Mouse (Mus musculus): ENCODE results near the gene Nr3c2. TPM values are rescaled to one million over a fixed set of nuclear protein-coding genes. Genes with fewer than 3 reads are reported as not detected.

Gene Nr3c2
- polyA plus RNA-seq (2014; fragmentation: Nextera tagmentation; extraction: Ambion mirVana): 1.4 and 1.8 TPM in 2 replicates

DNA sequence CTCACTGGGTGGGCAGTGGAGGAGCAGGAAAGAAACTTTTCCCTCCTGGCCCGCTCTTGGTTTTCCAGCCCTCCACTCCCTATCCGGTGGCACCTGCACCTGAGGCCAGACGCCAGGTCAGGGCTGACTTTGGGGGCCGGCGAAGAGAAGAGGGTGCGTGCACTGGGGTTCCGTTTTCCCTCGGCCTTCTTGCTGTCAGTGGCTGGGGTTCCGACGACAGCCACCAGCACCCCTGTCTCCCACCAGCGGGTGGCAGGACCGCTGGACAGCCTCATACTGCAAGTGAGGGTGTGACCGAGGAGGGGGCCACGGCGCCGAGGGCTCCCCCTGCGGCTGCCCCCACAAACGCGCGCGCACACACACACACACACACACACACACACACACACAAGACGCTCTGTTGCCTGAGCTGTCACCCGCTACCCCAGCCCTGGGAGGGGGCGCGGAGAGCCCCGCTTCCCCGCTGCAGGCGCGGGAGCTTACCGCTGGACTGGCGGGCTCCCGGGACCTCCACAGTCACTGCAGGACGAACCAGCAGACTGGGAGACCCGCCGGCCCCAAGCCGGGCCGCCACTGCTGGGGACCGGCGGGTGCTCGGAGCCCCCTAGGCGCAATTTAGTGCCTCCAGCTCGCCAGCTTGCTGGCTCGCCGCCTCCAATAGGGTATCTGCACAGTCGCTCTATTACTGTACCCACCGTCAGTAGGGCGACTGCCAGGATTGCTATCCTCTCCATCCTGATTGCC is at the start of gene Nr3c2:
Gene Nr3c2 (plus strand): TSS at position 32 of the 744 bp plus-strand sequence.
- Histone ChIP-seq H3K4me2 (ENCODE audit: low read length) (peak within 1 kb of the TSS; percentile 100), H3K27me3 (replicated peaks; ENCODE audit: control insufficient read depth, insufficient read depth, low read length) (peaks cover 25% of the 10 kb centered on the region), H3K4me1 (ENCODE audit: control insufficient read depth, insufficient read depth, low read length) (peaks cover 2% of the 10 kb centered on the region; the same call in 1 of the 2 replicates), H3K36me3 (ENCODE audit: control insufficient read depth, insufficient read depth, low read length) (no peaks in the 10 kb centered on the region), H3K27ac (ENCODE audit: low read depth, low read length) (no peak within 1 kb of the TSS), H3K9me3 (replicated peaks; ENCODE audit: control insufficient read depth, low read length) (no peaks in the 10 kb centered on the region), H3K4me3 (ENCODE audit: low read depth, low read length) (peak within 1 kb of the TSS; percentile 67), H3K9ac (ENCODE audit: low read length) (peak within 1 kb of the TSS; percentile 55)
- ATAC-seq (peak; percentile 6), DNase-seq (ENCODE audit: low spot score) (peak; percentile 58)
- 0% methylated on average over 25 of the region's 47 CpGs for WGBS

DNA sequence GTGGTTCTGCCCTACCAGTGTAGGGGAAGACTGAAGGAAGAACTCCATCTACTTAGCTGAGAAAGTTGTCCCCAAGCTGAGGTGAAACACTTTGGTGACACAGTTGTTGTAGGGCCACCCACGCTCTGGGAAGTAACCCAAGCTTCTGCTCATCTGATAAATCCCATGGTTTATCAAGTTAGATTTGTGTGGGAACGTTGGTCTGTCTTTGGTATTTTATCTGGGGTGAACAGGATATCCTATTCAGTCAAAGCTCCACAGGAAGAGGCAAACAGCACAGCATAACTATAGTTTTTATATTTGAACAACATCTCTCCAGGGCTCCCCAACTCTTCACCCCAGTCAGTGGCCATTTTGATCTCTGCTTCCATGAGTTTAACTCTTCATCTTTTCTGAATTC is 40.7 kb upstream of the Nr3c2 start:
- H3K9ac ChIP-seq (ENCODE audit: low read length): no peak overlapping the region
- ATAC-seq (no peak), DNase-seq (ENCODE audit: low spot score) (no peak)
- 78% methylated on average over 2 of the region's 2 CpGs for WGBS
- H3K36me3 ChIP-seq (ENCODE audit: control insufficient read depth, insufficient read depth, low read length): no peaks in the 10 kb centered on the region
- H3K4me2 ChIP-seq (ENCODE audit: low read length): no peak overlapping the region
- H3K4me3 ChIP-seq (ENCODE audit: low read depth, low read length): no peak overlapping the region
- H3K4me1 ChIP-seq (ENCODE audit: control insufficient read depth, insufficient read depth, low read length): no peaks in the 10 kb centered on the region
- H3K27me3 ChIP-seq (replicated peaks; ENCODE audit: control insufficient read depth, insufficient read depth, low read length): no peaks in the 10 kb centered on the region
- H3K27ac ChIP-seq (ENCODE audit: low read depth, low read length): no peak overlapping the region
- H3K9me3 ChIP-seq (replicated peaks; ENCODE audit: control insufficient read depth, low read length): no peaks in the 10 kb centered on the region

DNA sequence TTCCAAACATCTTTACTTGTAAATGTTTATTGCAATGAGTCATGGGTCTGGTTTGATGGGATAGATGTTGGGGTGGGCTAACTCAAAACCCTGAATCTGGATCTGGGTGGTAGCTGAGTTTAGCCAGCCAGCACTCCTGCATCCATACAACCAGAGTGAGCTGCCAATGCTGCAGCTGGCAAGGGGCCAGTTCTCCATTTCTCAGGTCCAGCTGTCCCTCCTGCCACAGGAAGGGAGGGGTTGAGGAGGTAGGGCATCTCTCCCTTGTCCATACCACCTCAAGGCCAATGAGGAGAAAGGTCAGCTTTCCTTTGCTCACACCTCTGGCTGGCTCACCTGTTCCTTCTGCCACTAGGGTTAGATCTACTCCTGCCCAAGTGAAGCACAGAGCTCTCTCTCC is 39.5 kb upstream of the Nr3c2 start:
- Histone ChIP-seq H3K9me3 (replicated peaks; ENCODE audit: control insufficient read depth, low read length) (no peaks in the 10 kb centered on the region), H3K36me3 (ENCODE audit: control insufficient read depth, insufficient read depth, low read length) (no peaks in the 10 kb centered on the region), H3K9ac (ENCODE audit: low read length) (no peak overlapping the region), H3K4me3 (ENCODE audit: low read depth, low read length) (no peak overlapping the region), H3K4me2 (ENCODE audit: low read length) (no peak overlapping the region), H3K27ac (ENCODE audit: low read depth, low read length) (no peak overlapping the region), H3K27me3 (replicated peaks; ENCODE audit: control insufficient read depth, insufficient read depth, low read length) (no peaks in the 10 kb centered on the region), H3K4me1 (ENCODE audit: control insufficient read depth, insufficient read depth, low read length) (no peaks in the 10 kb centered on the region)
- DNase-seq (ENCODE audit: low spot score): no peak
- no peak for ATAC-seq

DNA sequence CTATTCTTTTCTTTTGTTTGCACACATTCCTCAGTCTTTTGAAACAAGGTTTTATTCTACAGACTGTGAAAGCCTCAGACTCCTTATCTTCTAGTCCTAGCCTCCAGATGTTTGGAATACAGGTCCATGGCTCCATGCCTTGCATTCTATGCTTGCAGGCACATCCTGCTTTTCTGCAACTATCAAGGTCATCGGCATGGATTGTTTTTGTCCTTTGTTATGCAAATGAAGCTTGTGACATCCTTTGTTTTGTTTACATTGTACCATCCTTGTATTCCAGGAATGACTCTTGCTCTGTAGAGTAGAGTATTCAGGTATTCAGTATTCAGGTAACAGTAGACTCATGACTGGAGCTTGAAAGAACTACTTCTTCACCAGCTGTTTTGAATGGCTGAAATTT is 36.2 kb upstream of the Nr3c2 start:
- Histone ChIP-seq H3K4me2 (ENCODE audit: low read length) (no peak overlapping the region), H3K4me3 (ENCODE audit: low read depth, low read length) (no peak overlapping the region), H3K9ac (ENCODE audit: low read length) (no peak overlapping the region), H3K4me1 (ENCODE audit: control insufficient read depth, insufficient read depth, low read length) (no peaks in the 10 kb centered on the region), H3K36me3 (ENCODE audit: control insufficient read depth, insufficient read depth, low read length) (no peaks in the 10 kb centered on the region), H3K9me3 (replicated peaks; ENCODE audit: control insufficient read depth, low read length) (no peaks in the 10 kb centered on the region), H3K27me3 (replicated peaks; ENCODE audit: control insufficient read depth, insufficient read depth, low read length) (no peaks in the 10 kb centered on the region), H3K27ac (ENCODE audit: low read depth, low read length) (no peak overlapping the region)
- ATAC-seq: no peak
- no peak for DNase-seq (ENCODE audit: low spot score)
- whole genome bisulfite sequencing: 86% methylated on average over 1 of the region's 1 CpGs

DNA sequence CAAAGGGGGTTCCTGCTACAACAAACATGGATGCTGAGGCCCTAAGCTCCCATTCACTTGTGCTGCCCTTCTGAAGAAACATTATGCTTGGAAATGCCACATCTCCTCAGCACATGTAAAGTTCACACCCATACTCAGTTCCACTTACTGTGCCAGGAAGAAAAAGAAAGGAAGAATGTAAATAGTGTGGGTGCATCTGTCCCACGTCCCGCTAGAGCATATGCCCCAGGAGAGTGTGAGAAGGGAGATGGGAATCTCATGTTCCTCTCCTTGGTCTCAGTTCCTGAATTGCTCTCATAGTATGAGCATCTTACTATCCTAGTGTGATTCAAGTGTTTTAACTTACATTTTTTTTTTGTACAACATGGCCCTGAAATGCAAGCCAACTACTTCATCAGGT is 22.4 kb upstream of the Nr3c2 start:
- H3K4me1 ChIP-seq (ENCODE audit: control insufficient read depth, insufficient read depth, low read length): no peaks in the 10 kb centered on the region
- no peaks in the 10 kb centered on the region for H3K9me3 ChIP-seq (replicated peaks; ENCODE audit: control insufficient read depth, low read length)
- no peaks in the 10 kb centered on the region for H3K36me3 ChIP-seq (ENCODE audit: control insufficient read depth, insufficient read depth, low read length)
- no peaks in the 10 kb centered on the region for H3K27me3 ChIP-seq (replicated peaks; ENCODE audit: control insufficient read depth, insufficient read depth, low read length)
- DNase-seq (ENCODE audit: low spot score): no peak
- H3K4me2 ChIP-seq (ENCODE audit: low read length): no peak overlapping the region
- WGBS: 89% methylated on average over 2 of the region's 2 CpGs
- H3K27ac ChIP-seq (ENCODE audit: low read depth, low read length): no peak overlapping the region
- no peak for ATAC-seq
- H3K9ac ChIP-seq (ENCODE audit: low read length): no peak overlapping the region
- no peak overlapping the region for H3K4me3 ChIP-seq (ENCODE audit: low read depth, low read length)

DNA sequence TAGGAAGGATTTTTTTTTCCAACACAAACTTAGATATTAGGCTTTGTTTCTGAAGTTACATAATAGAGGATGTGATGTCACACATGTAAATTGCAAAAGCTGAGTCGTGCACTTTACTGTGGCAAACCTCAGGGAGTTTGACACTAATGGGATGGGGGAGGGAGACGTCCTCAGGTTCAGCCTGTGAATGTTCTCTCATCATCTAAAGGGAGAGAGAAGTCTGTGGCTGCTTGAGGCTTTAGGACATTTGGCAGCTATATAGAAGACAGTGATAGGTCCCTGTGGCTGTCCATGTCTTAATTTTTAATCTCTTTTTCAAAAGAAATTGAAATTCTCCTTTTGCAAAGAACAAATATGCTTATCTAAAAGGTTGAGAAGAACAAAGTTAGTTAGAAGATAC is 2.2 kb upstream of the Nr3c2 start:
- Histone ChIP-seq H3K36me3 (ENCODE audit: control insufficient read depth, insufficient read depth, low read length) (no peaks in the 10 kb centered on the region), H3K4me2 (ENCODE audit: low read length) (no peak overlapping the region), H3K27ac (ENCODE audit: low read depth, low read length) (no peak overlapping the region), H3K9me3 (replicated peaks; ENCODE audit: control insufficient read depth, low read length) (no peaks in the 10 kb centered on the region), H3K4me3 (ENCODE audit: low read depth, low read length) (no peak overlapping the region), H3K9ac (ENCODE audit: low read length) (no peak overlapping the region), H3K27me3 (replicated peaks; ENCODE audit: control insufficient read depth, insufficient read depth, low read length) (peaks cover 9% of the 10 kb centered on the region), H3K4me1 (ENCODE audit: control insufficient read depth, insufficient read depth, low read length) (peaks cover 2% of the 10 kb centered on the region; the same call in 1 of the 2 replicates)
- DNase-seq (ENCODE audit: low spot score): no peak
- 0% methylated on average over 2 of the region's 2 CpGs for WGBS
- no peak for ATAC-seq

DNA sequence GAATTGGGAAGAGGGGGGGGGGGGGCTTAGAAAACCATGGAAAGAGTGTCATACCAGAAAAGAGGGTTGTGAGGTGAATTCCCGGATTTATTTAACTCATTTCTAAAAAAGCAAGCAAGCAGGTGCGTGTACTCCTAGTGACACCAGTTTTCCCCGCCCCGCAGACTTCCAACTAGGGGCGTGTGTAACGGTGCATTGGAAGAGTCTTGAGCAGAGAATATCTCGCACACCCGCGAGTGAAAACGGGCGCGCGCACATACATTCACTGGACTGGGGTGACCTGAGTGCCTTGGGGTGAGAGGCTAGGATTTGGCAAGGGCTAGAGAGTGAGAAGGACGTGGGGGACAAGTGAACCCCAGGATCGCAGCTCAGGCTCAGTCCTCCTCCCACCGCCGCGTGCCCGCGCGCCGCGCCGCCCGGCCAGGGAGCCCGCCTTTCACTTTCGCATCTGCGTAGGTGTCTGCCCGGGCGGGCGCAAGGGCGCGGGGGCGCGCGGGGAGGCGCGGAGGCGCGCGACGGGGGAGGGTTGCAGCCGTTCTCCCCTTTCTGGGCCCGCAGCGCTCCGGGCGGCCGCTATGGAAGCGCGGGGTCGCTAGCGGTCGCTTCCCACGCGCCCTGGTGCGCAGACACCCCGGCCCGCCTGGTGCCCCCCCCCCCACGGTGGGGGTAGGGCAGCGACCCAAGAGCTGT is 376 bp upstream of the Nr3c2 start:
- H3K27ac ChIP-seq (ENCODE audit: low read depth, low read length): no peak overlapping the region
- peak; percentile 22 for ATAC-seq

DNA sequence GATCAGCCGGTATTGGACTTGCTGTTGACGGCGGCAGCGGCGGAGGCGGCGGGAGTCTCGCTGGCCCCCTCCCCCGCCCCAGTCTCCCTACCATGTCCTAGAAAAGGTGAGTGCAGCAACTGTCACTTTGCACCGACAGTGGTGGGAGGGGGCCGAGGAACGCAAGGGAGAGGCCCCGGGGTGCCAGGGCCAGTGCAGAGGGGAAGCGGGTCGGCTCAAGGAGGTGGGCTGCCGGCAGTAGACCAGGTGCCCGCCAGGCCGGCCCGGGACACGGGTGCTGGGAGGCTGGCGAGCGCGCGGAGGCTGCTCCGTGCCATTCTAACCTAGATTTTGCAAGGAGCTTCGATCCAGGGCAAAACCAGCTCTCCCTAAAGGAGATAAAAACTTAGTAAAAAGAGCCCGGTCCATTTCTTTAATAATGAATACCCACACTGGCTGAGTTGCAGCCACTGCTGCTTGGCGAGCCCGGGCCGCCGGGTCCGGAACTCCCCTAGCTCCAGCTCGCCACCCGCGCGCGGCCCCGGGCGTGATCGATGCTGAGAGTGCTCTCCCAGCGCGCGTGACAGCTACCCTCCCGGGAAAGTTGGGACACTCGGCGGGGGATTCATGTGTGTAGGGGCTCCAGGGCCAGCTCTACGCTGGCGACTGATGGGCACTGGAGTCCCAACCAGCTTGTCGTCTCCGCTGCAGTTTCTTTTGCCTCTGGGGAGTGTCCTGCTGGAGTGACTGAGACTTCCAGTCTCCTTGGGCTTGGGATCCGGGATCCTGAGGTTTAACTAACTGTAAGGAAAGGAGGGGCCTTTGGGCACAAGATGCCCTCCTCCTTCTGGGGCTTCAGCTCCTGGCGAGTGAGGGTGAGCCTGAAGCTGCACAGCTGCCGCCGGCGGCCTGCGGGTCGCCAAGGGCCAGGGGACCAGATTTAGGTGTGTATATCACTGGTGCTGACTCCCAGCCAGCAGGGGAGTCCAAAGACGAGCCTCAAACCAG is 1.2 kb downstream of the Nr3c2 start:
- 0% methylated on average over 58 of the region's 58 CpGs for WGBS

More for the DNA sequence above, 376 bp upstream of the Nr3c2 start:
- WGBS: under 1% methylated on average over 55 of the region's 60 CpGs
- Histone ChIP-seq H3K4me1 (ENCODE audit: control insufficient read depth, insufficient read depth, low read length) (peaks cover 2% of the 10 kb centered on the region; the same call in 1 of the 2 replicates), H3K36me3 (ENCODE audit: control insufficient read depth, insufficient read depth, low read length) (no peaks in the 10 kb centered on the region), H3K27me3 (replicated peaks; ENCODE audit: control insufficient read depth, insufficient read depth, low read length) (peaks cover 25% of the 10 kb centered on the region), H3K4me3 (ENCODE audit: low read depth, low read length) (peak overlapping the region; percentile 67), H3K9me3 (replicated peaks; ENCODE audit: control insufficient read depth, low read length) (no peaks in the 10 kb centered on the region), H3K9ac (ENCODE audit: low read length) (peak overlapping the region; percentile 55), H3K4me2 (ENCODE audit: low read length) (peak overlapping the region; percentile 100)
- peak; percentile 56 for DNase-seq (ENCODE audit: low spot score)

More for the DNA sequence above, 1.2 kb downstream of the Nr3c2 start:
- Histone ChIP-seq H3K9me3 (replicated peaks; ENCODE audit: control insufficient read depth, low read length) (no peaks in the 10 kb centered on the region), H3K36me3 (ENCODE audit: control insufficient read depth, insufficient read depth, low read length) (no peaks in the 10 kb centered on the region), H3K27ac (ENCODE audit: low read depth, low read length) (no peak overlapping the region), H3K27me3 (replicated peaks; ENCODE audit: control insufficient read depth, insufficient read depth, low read length) (peaks cover 25% of the 10 kb centered on the region), H3K4me2 (ENCODE audit: low read length) (peak overlapping the region; percentile 100), H3K9ac (ENCODE audit: low read length) (peak overlapping the region; percentile 55), H3K4me3 (ENCODE audit: low read depth, low read length) (peak overlapping the region; percentile 67), H3K4me1 (ENCODE audit: control insufficient read depth, insufficient read depth, low read length) (peaks cover 2% of the 10 kb centered on the region; the same call in 1 of the 2 replicates)
- no peak for ATAC-seq
- DNase-seq (ENCODE audit: low spot score): peak; percentile 21

All from forebrain, embryonic 14.5 days (tissue).